Mouse (Mus musculus) kidney, postnatal 14 days (tissue): ENCODE measurements around the gene Mical3.

Experiments used
- DNase-seq: peaks from one replicate; pipeline ENCODE4 v3.0.0; 2022; ENCODE audit warnings: mixed read lengths

Gene Mical3

GRCm38 (mm10) chr6:121145010-121145604 is 14.3 kb upstream of the Mical3 start:
- no peak for DNase-seq

GRCm38 (mm10) chr6:121144066-121144465 is 13.3 kb upstream of the Mical3 start:
- peak; percentile 87 for DNase-seq

DNA sequence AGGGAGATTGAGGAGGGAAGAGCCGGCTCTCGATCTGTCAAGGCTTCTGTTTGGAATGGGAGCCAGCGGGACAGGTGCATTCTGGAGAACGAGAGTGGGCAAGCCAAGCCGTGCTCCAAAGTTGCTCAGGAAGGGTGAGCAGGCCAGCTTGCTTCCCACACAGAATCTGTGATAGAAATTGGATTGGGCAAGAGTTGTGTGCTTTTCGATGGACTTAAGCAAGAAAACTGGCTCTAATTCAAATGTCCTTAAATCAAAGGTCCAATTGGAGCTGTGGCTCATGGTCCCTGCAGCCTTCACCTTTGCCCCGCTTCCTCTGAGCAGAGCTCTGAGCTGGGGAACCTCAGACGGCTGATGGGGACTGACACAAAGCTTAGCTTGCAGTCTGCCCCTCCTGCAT is 12.6 kb upstream of the Mical3 start:
- DNase-seq = peak; percentile 75

DNA sequence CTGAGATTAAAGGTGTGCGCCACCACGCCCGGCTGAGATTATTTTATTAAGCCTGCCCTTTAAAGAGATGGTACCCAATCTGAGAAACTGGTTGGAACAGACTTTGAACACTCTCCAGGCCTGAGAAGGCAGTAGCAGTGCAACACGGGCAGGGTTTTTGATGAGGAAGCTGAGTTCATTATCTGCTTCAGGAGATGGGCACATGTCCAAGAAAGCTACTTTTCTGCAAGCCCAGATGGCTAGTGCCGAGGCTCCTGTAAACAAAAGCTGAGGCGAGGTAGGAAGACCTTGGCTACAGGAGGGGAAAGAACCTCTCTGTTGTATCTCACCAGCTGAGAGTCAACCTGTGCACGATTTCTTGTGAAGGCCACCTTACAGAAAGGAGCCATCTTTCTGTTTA is 11.5 kb upstream of the Mical3 start:
- no peak for DNase-seq

GRCm38 (mm10) chr6:121139271-121139670 is 8.5 kb upstream of the Mical3 start:
- no peak for DNase-seq

GRCm38 (mm10) chr6:121138338-121139040 is 7.7 kb upstream of the Mical3 start:
- no peak for DNase-seq

DNA sequence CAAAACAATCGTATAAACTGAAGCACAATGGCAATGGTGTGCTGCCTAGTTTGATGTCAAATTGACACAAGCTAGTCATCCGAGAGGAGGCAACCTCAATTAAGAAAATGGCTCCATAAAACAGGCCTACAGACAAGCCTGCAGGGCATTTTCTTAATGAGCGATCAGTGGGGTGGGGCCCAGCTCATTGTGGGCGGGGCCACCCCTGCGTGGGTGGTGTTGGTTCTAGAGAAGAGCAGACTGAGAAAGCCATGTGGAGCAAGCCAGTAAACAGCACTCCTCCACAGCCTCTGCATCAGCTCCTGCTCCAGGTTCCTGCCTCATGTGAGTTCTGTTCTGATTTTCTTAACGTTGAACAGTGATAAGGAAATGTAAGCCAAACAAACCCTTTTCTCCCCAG is 6.4 kb upstream of the Mical3 start:
- no peak for DNase-seq

DNA sequence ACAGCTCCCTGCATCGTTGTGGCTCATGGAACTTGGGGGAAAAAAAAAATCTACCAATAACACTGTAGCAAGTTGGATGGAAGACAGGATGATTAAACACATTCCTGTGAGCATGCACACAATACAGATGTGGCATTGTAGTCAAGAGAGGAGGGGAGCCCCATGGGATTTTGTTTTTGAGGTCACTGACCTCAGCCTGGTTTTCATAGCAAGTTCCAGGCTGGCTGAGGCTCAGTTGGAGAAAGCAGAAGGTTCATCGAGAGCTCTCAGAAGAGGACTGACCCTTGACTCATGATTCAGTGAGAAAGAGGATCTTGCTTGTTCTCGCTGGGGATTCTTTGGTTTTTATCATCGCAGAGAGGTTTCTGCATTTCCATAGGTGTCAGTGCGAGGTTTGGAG is 4.1 kb upstream of the Mical3 start:
- no peak for DNase-seq

DNA sequence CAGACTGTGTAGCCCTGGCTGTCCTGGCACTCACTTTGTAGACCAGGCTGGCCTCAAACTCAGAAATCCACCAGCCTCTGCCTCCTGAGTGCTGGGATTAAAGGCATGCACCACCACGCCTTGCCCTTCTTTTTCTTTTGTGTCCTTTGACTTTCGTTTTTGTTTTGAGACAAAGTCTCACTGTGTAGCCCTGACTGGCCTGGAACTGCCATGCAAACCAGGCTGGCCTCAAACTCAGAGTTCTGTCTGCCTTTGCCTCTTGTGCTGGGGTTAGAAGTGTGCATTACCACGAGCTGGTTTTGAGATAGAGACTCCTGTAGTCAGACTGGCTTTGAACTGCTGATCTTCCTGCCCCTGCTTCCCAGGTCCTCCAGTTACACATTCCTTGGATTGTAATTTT is 3.5 kb upstream of the Mical3 start:
- no peak for DNase-seq

DNA sequence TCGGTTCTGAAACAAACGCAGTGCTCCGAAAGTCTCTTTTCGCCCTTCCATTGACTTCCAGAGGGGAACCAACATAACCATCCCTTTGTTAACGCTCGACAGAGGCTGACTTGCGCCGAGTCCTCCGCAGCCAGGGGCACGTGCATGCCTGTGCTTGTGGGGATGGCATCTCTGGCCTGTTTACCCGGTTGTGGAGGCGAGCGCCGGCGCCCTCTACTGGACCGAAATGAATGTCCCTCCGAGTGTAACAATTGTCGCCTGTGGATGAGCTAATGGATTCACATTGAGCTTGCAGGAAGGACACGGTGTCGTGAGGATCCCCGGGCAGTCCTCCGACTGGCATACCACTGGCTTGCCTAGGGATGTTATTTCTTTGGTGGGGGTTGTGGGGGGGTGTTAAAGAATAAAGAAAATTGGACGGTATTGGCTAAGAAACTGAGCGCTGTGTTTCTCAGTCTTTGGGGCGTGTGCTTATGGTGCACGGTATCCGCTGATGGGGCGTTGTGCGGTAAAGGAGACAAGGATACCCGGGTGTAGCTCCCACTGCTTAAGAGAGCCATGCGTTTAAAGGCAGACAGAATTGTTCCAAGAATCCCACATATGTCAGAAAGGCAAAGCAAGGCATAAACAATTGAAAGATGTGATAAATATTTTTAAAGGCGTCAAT is 627 bp downstream of the Mical3 start:
- DNase-seq = peak; percentile 89

GRCm38 (mm10) chr6:121129506-121129905 is 1.3 kb downstream of the Mical3 start:
- DNase-seq = no peak

DNA sequence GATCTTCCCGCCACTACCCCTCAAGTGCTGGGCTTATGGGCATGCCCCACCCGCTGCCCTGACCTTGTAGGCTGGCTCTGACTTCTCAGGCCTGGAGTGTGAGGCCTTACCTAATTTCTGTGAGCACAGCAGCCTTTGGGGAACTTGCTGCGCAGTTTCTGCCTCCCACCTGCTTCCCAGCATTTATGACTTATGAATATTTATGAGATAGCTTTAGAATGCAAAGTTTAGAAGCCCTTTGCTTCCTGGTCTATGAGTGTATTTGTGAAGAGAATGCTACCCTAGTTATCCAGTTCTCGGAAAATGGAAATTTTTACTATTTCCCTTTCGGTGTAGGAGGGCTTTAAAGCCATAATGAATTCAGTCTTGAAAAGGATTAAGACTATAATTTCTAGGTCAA is 2.1 kb downstream of the Mical3 start:
- peak; percentile 54 for DNase-seq

DNA sequence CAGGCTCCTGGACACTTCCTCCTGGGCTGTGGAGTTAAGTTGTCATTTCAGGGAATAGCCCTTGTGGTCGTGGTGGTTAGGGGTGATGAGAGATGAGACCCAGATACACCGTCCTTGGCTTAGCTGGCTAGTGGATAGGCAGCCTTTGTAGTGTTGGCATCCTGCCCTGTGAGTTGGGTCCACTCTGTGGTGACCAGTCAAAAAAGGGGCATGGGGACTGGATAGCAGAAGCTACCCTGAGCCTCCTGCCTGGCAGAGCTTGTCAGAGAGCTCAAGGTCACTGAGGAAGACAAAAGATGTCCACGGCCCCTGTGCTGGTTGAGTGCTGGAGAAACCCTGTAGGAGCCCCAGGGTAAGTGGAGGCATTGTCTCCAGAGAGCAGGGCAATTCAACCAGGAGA is 3.1 kb downstream of the Mical3 start:
- DNase-seq = no peak

GRCm38 (mm10) chr6:121126202-121126601 is 4.6 kb downstream of the Mical3 start:
- DNase-seq = no peak

DNA sequence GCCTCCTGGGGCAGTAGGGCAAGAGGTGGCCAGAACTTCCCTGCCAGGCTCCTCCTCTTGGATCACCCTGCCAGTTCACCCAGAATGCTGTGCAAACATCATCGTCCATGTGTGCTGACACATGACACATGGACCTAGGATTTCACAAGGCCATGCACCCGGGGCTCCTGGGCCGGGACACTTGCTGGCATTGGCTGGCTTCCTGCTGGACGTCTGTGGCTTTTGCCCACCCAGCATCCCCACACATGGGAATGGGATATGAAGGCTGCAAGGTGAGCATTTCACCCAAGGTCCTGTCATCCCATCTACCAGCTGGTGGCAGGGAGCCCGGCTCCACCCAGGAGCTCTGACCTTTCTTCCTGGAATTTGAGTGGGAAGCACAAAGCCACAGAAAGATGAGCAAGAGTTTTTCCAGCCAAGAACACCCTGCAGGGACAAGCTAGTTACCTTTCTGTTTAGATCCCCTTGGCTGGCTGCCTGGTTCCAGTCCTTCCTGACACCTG is 8.0 kb downstream of the Mical3 start:
- peak; percentile 79 for DNase-seq

GRCm38 (mm10) chr6:121120776-121121175 is 10.0 kb downstream of the Mical3 start:
- DNase-seq = no peak

GRCm38 (mm10) chr6:121117971-121118755 is 12.6 kb downstream of the Mical3 start:
- no peak for DNase-seq

GRCm38 (mm10) chr6:121117142-121117541 is 13.7 kb downstream of the Mical3 start:
- DNase-seq = no peak

GRCm38 (mm10) chr6:121116434-121116833 is 14.4 kb downstream of the Mical3 start:
- no peak for DNase-seq

- no peak for DNase-seq
Measured at GRCm38 (mm10) chr6:121111448-121112055, 19.2 kb downstream of the Mical3 start.

GRCm38 (mm10) chr6:121109998-121110603 is 20.7 kb downstream of the Mical3 start:
- peak; percentile 94 for DNase-seq
